Mouse (Mus musculus): ENCODE results near the gene Fbxo27. TPM values are rescaled to one million over a fixed set of nuclear protein-coding genes. Genes with fewer than 3 reads are reported as not detected.
A peak's percentile ranks its signal among the peaks of the same experiment; 100 is the strongest.
"Not testable (repeated sequence)": the region's sequence is repeated elsewhere in the genome, so short reads cannot be mapped to it uniquely, and the experiment has no call there.

The Fbxo27 gene
- total RNA-seq (2021), result under 1 TPM; 0.59 to 0.69 TPM
- long read RNA-seq, experiment 1, partial matches to known transcripts, result 0 of 3 reads
- long read RNA-seq, experiment 1, other reads (novel, unspliced or antisense), result 2 of 3 reads
- long read RNA-seq, experiment 2, partial matches to known transcripts, result 0 of 3 reads
- long read RNA-seq, experiment 2, other reads (novel, unspliced or antisense), result 2 of 3 reads

- intact Hi-C loops (cut with DNase I), result no loop called here
- DNase-seq, result peak in 1 of 2 experiments; percentile 8
Observed at GRCm38 (mm10) chr7:28692545-28693320, at the start of gene Fbxo27. TSS of gene Fbxo27 (plus strand) at chr7:28692849.

- intact Hi-C loops (cut with DNase I), result no loop called here
- no peak for DNase-seq
Observed at GRCm38 (mm10) chr7:28645366-28645765, 47.3 kb upstream of the Fbxo27 start.

DNA sequence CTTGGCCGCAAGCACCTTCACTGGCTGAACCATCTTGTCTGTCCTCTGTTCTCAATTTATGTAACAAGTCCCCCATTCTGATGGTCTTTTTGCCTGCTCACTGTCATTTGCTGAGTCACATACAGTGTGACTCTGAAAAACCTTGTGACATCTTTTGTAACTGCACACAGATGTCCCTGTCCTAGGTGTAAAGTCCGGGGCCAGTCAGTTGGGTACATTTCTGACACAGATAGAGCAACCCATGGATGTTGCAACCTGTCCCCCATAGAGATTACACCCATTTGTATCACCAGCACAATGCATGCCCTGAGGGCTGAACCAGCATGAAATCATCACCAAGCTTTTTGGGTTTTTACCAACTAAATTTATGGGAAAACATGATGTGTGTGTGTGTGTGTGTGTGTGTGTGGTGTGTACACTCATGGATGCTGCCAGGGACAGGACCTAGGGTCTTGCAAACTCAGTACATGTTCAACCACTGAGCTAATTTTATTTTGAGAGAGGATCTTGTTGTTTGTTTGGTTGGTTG lies 46.6 kb upstream of the Fbxo27 start:
- DNase-seq, result no peak
- intact Hi-C loops (cut with DNase I), result no loop called here

DNA sequence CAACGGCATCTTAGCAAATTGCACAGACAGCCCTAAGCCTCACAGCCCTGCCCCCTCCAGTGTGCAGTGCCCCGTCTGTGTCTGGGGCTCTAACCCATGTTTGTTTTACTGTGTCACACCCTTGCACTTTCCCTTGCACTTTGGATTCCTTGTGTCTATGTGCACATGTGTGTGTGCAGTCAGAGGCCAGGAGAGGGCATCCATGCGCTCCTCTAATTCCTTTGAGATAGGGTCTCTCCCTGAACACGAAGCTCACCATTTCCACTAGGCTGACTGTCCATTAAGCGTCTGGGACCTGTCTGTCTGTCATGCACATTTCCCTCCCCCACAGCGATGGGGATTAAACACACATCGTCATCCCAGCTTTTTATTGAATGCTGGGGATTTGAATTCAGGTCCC lies 45.6 kb upstream of the Fbxo27 start:
- intact Hi-C loops (cut with DNase I), result no loop called here
- DNase-seq, result no peak

GRCm38 (mm10) chr7:28651157-28651556 lies 41.5 kb upstream of the Fbxo27 start:
- no peak for DNase-seq
- intact Hi-C loops (cut with DNase I), result no loop called here

DNA sequence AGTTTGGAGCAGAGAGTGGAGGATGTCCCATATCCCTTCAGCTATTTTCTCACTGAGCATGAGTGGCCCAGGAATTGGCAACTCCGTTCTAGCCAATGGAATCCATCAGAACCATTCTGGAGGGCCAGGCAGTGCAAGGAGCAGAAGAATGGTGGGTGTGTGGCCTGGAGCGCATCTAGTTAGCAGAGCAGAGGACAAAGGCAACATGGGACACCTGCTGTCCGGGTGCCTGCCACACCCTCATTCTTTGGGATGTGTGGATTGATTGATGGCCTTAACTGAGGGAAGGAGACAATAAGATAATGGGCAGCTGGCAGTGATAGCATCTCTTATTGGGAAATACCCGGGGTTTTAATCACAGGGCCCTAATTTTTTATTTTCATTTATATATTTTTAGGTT lies 36.2 kb upstream of the Fbxo27 start:
- no peak for DNase-seq
- intact Hi-C loops (cut with DNase I), result no loop called here

DNA sequence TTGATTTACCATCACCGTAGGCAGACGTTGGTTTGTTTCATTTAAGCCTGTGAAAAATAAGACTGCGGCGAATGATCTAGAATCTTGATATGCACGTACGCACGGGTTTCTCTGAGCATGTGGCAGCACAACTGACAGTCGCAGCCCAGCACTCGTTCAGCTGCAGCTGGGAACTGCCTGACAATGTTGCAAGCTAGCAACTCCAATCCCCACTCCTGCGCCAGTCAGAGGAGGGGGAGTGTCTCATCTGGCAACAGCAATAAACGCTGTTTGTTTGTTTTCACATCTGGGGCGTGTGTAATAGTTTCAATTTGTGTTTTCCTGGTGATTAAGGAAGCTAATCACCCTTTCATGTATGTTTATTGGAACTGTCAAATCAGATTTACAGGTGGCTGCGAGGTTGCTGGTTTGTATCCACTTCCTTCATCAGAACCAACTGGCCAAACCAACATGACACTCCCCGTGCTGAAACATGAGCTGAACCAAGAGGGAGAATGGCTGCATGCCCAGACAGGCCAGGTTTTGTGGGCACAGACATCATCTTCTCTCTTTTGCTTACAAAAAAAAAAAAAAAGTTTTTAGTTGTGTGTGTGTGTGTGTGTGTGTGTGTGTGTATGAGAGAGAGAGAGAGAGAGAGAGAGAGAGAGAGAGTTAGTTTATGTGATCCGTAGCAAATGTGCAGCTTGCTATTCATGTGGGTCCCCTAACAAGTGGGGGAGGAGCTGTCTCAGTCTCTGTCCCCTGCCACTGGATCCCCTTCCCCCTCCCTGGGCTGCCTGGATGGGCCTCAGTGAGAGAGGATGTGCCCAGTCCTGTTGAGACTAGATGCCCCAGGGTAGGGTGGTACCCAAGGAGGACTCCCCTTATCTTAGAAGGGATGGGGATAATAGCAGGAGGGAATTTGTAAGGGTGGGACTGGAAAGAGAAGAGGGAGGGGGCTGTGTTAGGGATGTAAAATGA lies 26.7 kb upstream of the Fbxo27 start:
- no peak for DNase-seq
- intact Hi-C loops (cut with DNase I), result no loop called here

DNA sequence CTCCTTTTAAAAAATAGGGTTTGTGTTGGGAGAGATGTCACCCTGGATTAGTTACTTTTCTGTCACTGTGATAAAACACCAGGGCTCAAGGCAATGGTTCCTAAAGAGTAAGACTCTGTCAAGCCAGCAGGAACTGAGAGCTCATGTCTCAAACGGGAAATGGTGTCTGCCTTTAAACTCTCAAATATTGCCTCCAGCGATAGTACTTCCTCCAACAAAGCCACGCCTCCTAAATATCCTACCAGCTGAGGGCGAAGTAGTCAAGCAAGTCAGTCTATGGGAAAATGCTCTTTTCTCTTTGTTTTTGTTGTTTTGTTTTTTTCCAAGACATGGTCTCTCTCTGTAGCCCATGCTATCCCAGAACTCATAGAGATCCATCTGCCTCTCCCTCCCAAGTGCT lies 21.5 kb upstream of the Fbxo27 start:
- intact Hi-C loops (cut with DNase I), result no loop called here
- DNase-seq, result no peak

GRCm38 (mm10) chr7:28672276-28672675 lies 20.4 kb upstream of the Fbxo27 start:
- intact Hi-C loops (cut with DNase I), result no loop called here
- DNase-seq, result no peak

DNA sequence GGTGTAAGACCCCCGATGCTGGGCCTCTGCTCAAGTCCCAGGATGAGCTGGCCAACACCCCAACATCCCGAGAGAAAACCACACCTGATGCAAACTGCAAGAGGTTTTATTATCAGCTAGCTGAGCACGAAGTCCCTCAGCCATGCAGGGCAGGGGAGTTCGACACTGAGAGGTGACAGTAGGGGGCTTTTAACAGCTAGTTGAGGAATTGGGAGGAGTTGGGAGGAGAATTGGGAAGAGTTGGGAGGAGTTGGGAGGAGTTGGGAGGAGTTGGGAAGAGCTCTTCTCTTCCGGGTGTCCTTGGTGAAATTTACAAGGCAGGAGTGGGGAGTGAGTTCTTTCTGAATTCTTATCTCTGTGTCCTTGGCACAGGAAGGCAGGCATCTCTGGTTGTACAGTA lies 19.9 kb upstream of the Fbxo27 start:
- intact Hi-C loops (cut with DNase I); DNase-seq: not testable (repeated sequence)

DNA sequence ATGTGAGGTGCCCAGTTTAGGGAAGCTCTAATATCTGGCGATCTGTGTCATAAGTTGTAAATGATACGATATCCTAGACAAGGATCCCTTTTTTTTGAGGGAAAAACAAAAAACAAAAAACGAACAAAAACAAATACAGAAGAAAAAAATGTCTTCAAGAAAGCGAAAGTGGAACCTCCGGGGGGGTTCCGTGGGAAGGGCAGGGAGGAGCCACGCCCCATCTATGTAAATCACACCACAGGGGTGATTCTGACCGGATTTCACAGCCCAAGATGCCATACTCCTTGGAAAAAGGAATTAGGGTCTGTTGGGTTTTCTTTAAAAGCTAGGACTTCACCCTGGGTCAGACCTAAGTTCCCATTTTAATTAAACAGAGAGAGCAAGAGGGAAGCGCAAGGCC lies 17.7 kb upstream of the Fbxo27 start:
- intact Hi-C loops (cut with DNase I), result no loop called here
- DNase-seq, result no peak

- peak in 1 of 2 experiments; percentile 15 for DNase-seq
- intact Hi-C loops (cut with DNase I), result no loop called here
Observed at GRCm38 (mm10) chr7:28675746-28676145, 16.9 kb upstream of the Fbxo27 start.

- intact Hi-C loops (cut with DNase I), result no loop called here
- no peak for DNase-seq
Observed at GRCm38 (mm10) chr7:28676811-28677541, 15.7 kb upstream of the Fbxo27 start.

GRCm38 (mm10) chr7:28677624-28678023 lies 15.0 kb upstream of the Fbxo27 start:
- no peak for DNase-seq

GRCm38 (mm10) chr7:28691075-28691474 lies 1.6 kb upstream of the Fbxo27 start:
- DNase-seq, result no peak
- intact Hi-C loops (cut with DNase I), result no loop called here

More at GRCm38 (mm10) chr7:28677624-28678023, 15.0 kb upstream of the Fbxo27 start:
- intact Hi-C loops (cut with DNase I), result no loop called here

- peak; percentile 31 to 35 for DNase-seq
- intact Hi-C loops (cut with DNase I), result no loop called here
Observed at GRCm38 (mm10) chr7:28693321-28693966, 795 bp downstream of the Fbxo27 start.

DNA sequence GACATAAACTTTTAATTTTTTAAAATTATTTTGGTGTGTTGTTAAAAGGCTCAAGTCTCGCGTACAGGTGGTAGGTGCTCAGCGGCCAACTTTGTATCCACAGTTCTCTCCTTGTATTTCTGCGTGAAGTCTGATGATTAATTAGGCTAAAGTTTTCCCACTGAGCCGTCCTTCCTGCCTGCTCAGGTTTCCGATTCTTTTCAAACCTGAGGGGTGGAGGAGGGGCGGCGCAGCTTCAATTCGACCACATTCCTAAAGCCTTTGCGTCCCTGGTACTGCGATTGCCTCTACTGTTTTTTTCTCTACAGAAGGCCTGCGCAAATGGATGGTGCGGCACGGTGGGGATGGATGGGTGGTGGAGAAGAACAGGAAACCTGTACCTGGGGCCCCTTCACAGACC lies 1.8 kb downstream of the Fbxo27 start:
- DNase-seq, result no peak
- intact Hi-C loops (cut with DNase I), result no loop called here

- DNase-seq, result no peak
- intact Hi-C loops (cut with DNase I), result no loop called here
Observed at GRCm38 (mm10) chr7:28694966-28695511, 2.4 kb downstream of the Fbxo27 start.

GRCm38 (mm10) chr7:28697277-28697676 lies 4.6 kb downstream of the Fbxo27 start:
- intact Hi-C loops (cut with DNase I), result no loop called here
- no peak for DNase-seq
